In the genomic region with DNA sequence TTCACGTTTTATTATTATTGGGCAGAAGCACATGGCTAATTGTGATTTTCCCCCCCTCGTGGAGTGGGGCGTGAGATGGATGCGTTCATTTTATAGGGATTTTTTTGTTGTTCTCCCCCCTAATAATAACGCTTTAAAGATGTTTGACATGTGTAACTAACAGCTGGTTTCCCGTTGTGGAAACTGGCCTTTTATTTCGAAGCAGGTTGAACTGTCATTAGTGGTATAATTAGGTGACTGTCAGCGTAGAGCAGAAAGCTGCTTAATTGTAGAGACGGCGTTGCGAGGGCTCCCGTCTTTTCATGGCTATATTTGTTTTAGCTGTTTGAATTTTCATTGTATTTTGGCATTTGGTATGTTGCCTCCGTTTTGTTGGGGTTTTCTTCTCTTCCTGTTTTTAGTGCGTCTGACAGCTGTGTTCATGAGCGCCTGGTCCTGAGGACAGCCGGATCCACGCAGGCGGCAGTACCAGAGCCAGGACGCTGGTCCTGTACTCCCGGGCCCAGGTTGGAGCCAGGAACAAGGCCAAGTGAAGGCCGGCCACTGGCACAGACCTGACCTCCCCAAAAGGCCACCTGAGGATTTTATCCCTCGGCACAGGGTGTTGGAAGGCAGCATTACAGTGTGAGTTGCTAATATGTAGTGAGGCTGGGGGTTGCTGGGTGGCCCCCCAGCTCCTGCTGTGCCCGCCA, we compare ENCODE assay signal across 8 mouse cellular contexts.
DNase-seq lines count a peak whose midpoint lies in the region; ATAC-seq lines count a peak whose summit lies in the region.

No protein-coding gene starts in this region.

- intact Hi-C loops in left cerebral cortex, postnatal 36 days (cut with DNase I) = no loop called here

- WGBS in limb, embryonic 13.5 days = 12% methylated on average over 23 of the region's 23 CpGs

- peak overlapping the region; percentile 61 for H3K4me2 ChIP-seq in limb, embryonic 13.5 days (replicated peaks)

- peaks cover 87% of the 10 kb centered on the region for H3K4me1 ChIP-seq in limb, embryonic 13.5 days

- no peak overlapping the region for H3K9ac ChIP-seq in limb, embryonic 13.5 days

- no peaks in the 10 kb centered on the region for H3K9me3 ChIP-seq in limb, embryonic 13.5 days

- H3K4me3 ChIP-seq in limb, embryonic 13.5 days = no peak overlapping the region

- ATAC-seq in limb, embryonic 13.5 days (ENCODE audit: low FRiP score, low read depth) = no peak

- H3K27me3 ChIP-seq in limb, embryonic 13.5 days = peaks cover 15% of the 10 kb centered on the region

- H3K27ac ChIP-seq in limb, embryonic 13.5 days = no peak overlapping the region

- peak; percentile 63 for DNase-seq in cerebellum, adult 9-10 months
- DNase-seq in cerebellum, adult 11 months = no peak
- peak; percentile 57 for DNase-seq in thymus, postnatal 4 days
- no peak for DNase-seq in thymus, postnatal 25 days
- DNase-seq in spleen, postnatal 36 days (ENCODE audit: low spot score in 2 of 2) = no peak
- no peak for DNase-seq in left cerebral cortex, postnatal 36 days (ENCODE audit: low spot score in 2 of 2)
- no peak for DNase-seq in frontal cortex, postnatal 25 days (ENCODE audit: low spot score in 2 of 2)

- no peaks in the 10 kb centered on the region for H3K36me3 ChIP-seq in limb, embryonic 13.5 days

Comparison
In these comparisons a context has a peak if more than half of its experiments do, and no peak if none do; other contexts are left out.
1. DNase-seq: peak in cerebellum, adult 9-10 months (single experiment) and thymus, postnatal 4 days (single experiment); none in cerebellum, adult 11 months (single experiment), thymus, postnatal 25 days (single experiment), spleen, postnatal 36 days (0 of 2), left cerebral cortex, postnatal 36 days (0 of 2) and frontal cortex, postnatal 25 days (0 of 2).